Mouse (Mus musculus): ENCODE data around the gene Prkag2.
A peak's percentile ranks its signal among the peaks of the same experiment; 100 is the strongest.

The Prkag2 gene

GRCm38 (mm10) chr5:25047670-25048069 lies 52.8 kb downstream of the Prkag2 start:
- DNase-seq (ENCODE audit: low spot score in 2 of 2), result no peak

GRCm38 (mm10) chr5:25046762-25047161 lies 53.7 kb downstream of the Prkag2 start:
- DNase-seq (ENCODE audit: low spot score in 2 of 2), result no peak

GRCm38 (mm10) chr5:25044007-25044406 lies 56.4 kb downstream of the Prkag2 start:
- no peak for DNase-seq (ENCODE audit: low spot score in 2 of 2)

GRCm38 (mm10) chr5:25041947-25042346 lies 58.5 kb downstream of the Prkag2 start:
- no peak for DNase-seq (ENCODE audit: low spot score in 2 of 2)

- peak in 1 of 2 experiments; percentile 39 for DNase-seq (ENCODE audit: low spot score in 2 of 2)
Measured at GRCm38 (mm10) chr5:25041307-25041706, 59.1 kb downstream of the Prkag2 start.

GRCm38 (mm10) chr5:25040903-25041302 lies 59.5 kb downstream of the Prkag2 start:
- no peak for DNase-seq (ENCODE audit: low spot score in 2 of 2)

- no peak for DNase-seq (ENCODE audit: low spot score in 2 of 2)
Measured at GRCm38 (mm10) chr5:25038827-25039226, 61.6 kb downstream of the Prkag2 start.

GRCm38 (mm10) chr5:25035391-25035790 lies 65.1 kb downstream of the Prkag2 start:
- no peak for DNase-seq (ENCODE audit: low spot score in 2 of 2)

GRCm38 (mm10) chr5:25031456-25031856 lies 69.0 kb downstream of the Prkag2 start:
- peak; percentile 73 to 74 for DNase-seq (ENCODE audit: low spot score in 2 of 2)

- DNase-seq (ENCODE audit: low spot score in 2 of 2), result no peak
Measured at GRCm38 (mm10) chr5:25031037-25031436, 69.4 kb downstream of the Prkag2 start.

- DNase-seq (ENCODE audit: low spot score in 2 of 2), result no peak
Measured at GRCm38 (mm10) chr5:25030276-25030681, 70.2 kb downstream of the Prkag2 start.

- DNase-seq (ENCODE audit: low spot score in 2 of 2), result no peak
Measured at GRCm38 (mm10) chr5:25027673-25028072, 72.8 kb downstream of the Prkag2 start.

GRCm38 (mm10) chr5:25025309-25026019 lies 75.0 kb downstream of the Prkag2 start:
- DNase-seq (ENCODE audit: low spot score in 2 of 2), result peak in 1 of 2 experiments; percentile 30

- DNase-seq (ENCODE audit: low spot score in 2 of 2), result peak in 1 of 2 experiments; percentile 65
Measured at GRCm38 (mm10) chr5:25022904-25023303, 77.5 kb downstream of the Prkag2 start.

- no peak for DNase-seq (ENCODE audit: low spot score in 2 of 2)
Measured at GRCm38 (mm10) chr5:25019221-25019620, 81.2 kb downstream of the Prkag2 start.

GRCm38 (mm10) chr5:25012134-25012533 lies 88.3 kb downstream of the Prkag2 start:
- DNase-seq (ENCODE audit: low spot score in 2 of 2), result no peak

GRCm38 (mm10) chr5:25011019-25011485 lies 89.4 kb downstream of the Prkag2 start:
- peak; percentile 88 for DNase-seq (ENCODE audit: low spot score in 2 of 2)

GRCm38 (mm10) chr5:25010438-25010892 lies 90.0 kb downstream of the Prkag2 start:
- peak; percentile 78 to 95 for DNase-seq (ENCODE audit: low spot score in 2 of 2)

GRCm38 (mm10) chr5:25009770-25010169 lies 90.7 kb downstream of the Prkag2 start:
- no peak for DNase-seq (ENCODE audit: low spot score in 2 of 2)

- DNase-seq (ENCODE audit: low spot score in 2 of 2), result no peak
Measured at GRCm38 (mm10) chr5:25008966-25009365, 91.5 kb downstream of the Prkag2 start.

- peak; percentile 85 to 88 for DNase-seq (ENCODE audit: low spot score in 2 of 2)
Measured at GRCm38 (mm10) chr5:25006848-25007247, 93.6 kb downstream of the Prkag2 start.

GRCm38 (mm10) chr5:25005532-25006129 lies 94.8 kb downstream of the Prkag2 start:
- no peak for DNase-seq (ENCODE audit: low spot score in 2 of 2)

- DNase-seq (ENCODE audit: low spot score in 2 of 2), result no peak
Measured at GRCm38 (mm10) chr5:25001391-25001794, 99.0 kb downstream of the Prkag2 start.
